Comparison of ENCODE assay signal across 9 mouse cellular contexts in the genomic region with DNA sequence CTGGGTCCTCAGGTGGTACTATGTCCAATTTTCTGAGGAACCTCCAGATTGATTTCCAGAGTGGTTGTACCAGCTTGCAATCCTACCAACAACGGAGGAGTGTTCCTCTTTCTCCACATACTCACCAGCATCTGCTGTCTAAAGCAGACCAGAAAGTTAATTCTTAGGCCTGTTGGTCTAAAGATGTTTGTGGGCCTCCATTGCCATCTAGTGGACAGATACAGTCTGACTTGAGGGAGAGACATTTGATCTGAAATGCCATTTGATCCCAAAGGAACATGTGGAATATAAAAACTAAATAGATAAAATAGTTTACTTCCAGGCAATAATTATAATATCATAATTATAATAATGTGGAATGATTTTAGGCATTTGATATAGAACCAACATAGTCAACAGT. TPM values are rescaled to one million over a fixed set of nuclear protein-coding genes. Genes with fewer than 3 reads are reported as not detected.
DNase-seq lines count a peak whose midpoint lies in the region; ATAC-seq lines count a peak whose summit lies in the region.
"Had no signal": no experiment of that assay in that cellular context is flagged by ENCODE, and none has a peak within 500 bp of the region (broad histone marks: within the 10 kb centered on the region; RNA-seq: fewer than 3 reads in every experiment).

No protein-coding gene starts in this region.

- no peak overlapping the region for H3K9ac ChIP-seq in forebrain, embryonic 11.5 days (ENCODE audit: low read length)
- H3K9ac ChIP-seq in neural tube, embryonic 14.5 days (replicated peaks; ENCODE audit: low read depth, low read length) = no peak overlapping the region
- H3K9ac ChIP-seq: midbrain, embryonic 12.5 days had no signal

- no peak overlapping the region for H3K4me3 ChIP-seq in forebrain, embryonic 11.5 days (ENCODE audit: low read depth, low read length)
- no peak overlapping the region for H3K4me3 ChIP-seq in limb, embryonic 10.5 days
- H3K4me3 ChIP-seq in neural tube, embryonic 14.5 days (ENCODE audit: low read depth, low read length) = no peak overlapping the region
- H3K4me3 ChIP-seq: midbrain, embryonic 12.5 days had no signal

- H3K4me1 ChIP-seq in forebrain, embryonic 11.5 days (replicated peaks; ENCODE audit: control insufficient read depth, insufficient read depth, low read length) = no peaks in the 10 kb centered on the region
- no peaks in the 10 kb centered on the region for H3K4me1 ChIP-seq in limb, embryonic 10.5 days
- no peaks in the 10 kb centered on the region for H3K4me1 ChIP-seq in neural tube, embryonic 14.5 days (ENCODE audit: control insufficient read depth, insufficient read depth, low read length)
- H3K4me1 ChIP-seq: midbrain, embryonic 12.5 days had no signal

- peak; percentile 55; the same call in 1 of the 2 replicates for ATAC-seq in forebrain, embryonic 11.5 days (replicated peaks; ENCODE audit: low FRiP score)
- peak; percentile 63; the same call in 1 of the 2 replicates for ATAC-seq in neural tube, embryonic 14.5 days (ENCODE audit: low read depth)

- peak; percentile 29 for DNase-seq in urinary bladder, postnatal 25 days (ENCODE audit: low spot score)
- DNase-seq in urinary bladder, adult 2 months (ENCODE audit: low spot score) = no peak
- DNase-seq in brain, adult 2 months (ENCODE audit: low read depth, low spot score) = peak; percentile 88
- no peak for DNase-seq in forebrain, embryonic 11.5 days (ENCODE audit: low spot score)
- peak; percentile 83 for DNase-seq in induced T-regulatory cell, adult 2 months (ENCODE audit: low read depth)
- peak; percentile 59 for DNase-seq in limb, embryonic 10.5 days (ENCODE audit: low spot score)
- DNase-seq in thymus, postnatal 36 days = peak; percentile 19 to 40

- WGBS in forebrain, embryonic 11.5 days = 6% methylated on average over 1 of the region's 1 CpGs
- WGBS in limb, embryonic 10.5 days = 9% methylated on average over 1 of the region's 1 CpGs
- 3% methylated on average over 1 of the region's 1 CpGs for WGBS in neural tube, embryonic 14.5 days

- no peak overlapping the region for H3K4me2 ChIP-seq in forebrain, embryonic 11.5 days (ENCODE audit: low read depth, low read length, severe bottlenecking)
- H3K4me2 ChIP-seq in neural tube, embryonic 14.5 days (ENCODE audit: low read depth, low read length) = no peak overlapping the region
- H3K4me2 ChIP-seq: midbrain, embryonic 12.5 days had no signal

- no peaks in the 10 kb centered on the region for H3K9me3 ChIP-seq in forebrain, embryonic 11.5 days (ENCODE audit: control insufficient read depth, low read length)
- H3K9me3 ChIP-seq in limb, embryonic 10.5 days (replicated peaks) = no peaks in the 10 kb centered on the region
- no peaks in the 10 kb centered on the region for H3K9me3 ChIP-seq in neural tube, embryonic 14.5 days (ENCODE audit: control insufficient read depth, low read length)
- H3K9me3 ChIP-seq: midbrain, embryonic 12.5 days had no signal

- no peak overlapping the region for H3K27ac ChIP-seq in forebrain, embryonic 11.5 days (ENCODE audit: low read depth, low read length)
- H3K27ac ChIP-seq in limb, embryonic 10.5 days = no peak overlapping the region
- no peak overlapping the region for H3K27ac ChIP-seq in neural tube, embryonic 14.5 days (ENCODE audit: low read depth, low read length)
- H3K27ac ChIP-seq: midbrain, embryonic 12.5 days had no signal

- H3K27me3 ChIP-seq in forebrain, embryonic 11.5 days (ENCODE audit: control insufficient read depth, insufficient read depth, low read length) = no peaks in the 10 kb centered on the region
- H3K27me3 ChIP-seq in limb, embryonic 10.5 days (ENCODE audit: low read depth, poor library complexity, severe bottlenecking) = no peaks in the 10 kb centered on the region
- no peaks in the 10 kb centered on the region for H3K27me3 ChIP-seq in neural tube, embryonic 14.5 days (ENCODE audit: control insufficient read depth, insufficient read depth, low read length)

- no peaks in the 10 kb centered on the region for H3K36me3 ChIP-seq in forebrain, embryonic 11.5 days (ENCODE audit: control insufficient read depth, insufficient read depth, low read length)
- no peaks in the 10 kb centered on the region for H3K36me3 ChIP-seq in limb, embryonic 10.5 days
- no peaks in the 10 kb centered on the region for H3K36me3 ChIP-seq in neural tube, embryonic 14.5 days (ENCODE audit: control insufficient read depth, insufficient read depth, low read length)
- H3K36me3 ChIP-seq: midbrain, embryonic 12.5 days had no signal

RNA-seq across cellular contexts. Expression of a gene that starts 18.4 kb away (rescaled TPM):
- 60.6 and 63.7 TPM in 2 replicates for polyA plus RNA-seq in urinary bladder, adult 2 months (2012; rRNA removed)
- 38.2 and 38.9 TPM in 2 replicates for polyA plus RNA-seq in forebrain, embryonic 11.5 days (2014; fragmentation: Nextera tagmentation; extraction: Ambion mirVana)
- polyA plus RNA-seq in limb, embryonic 10.5 days (2016; fragmentation: Nextera tagmentation; extraction: Ambion mirVana) = 37.8 and 40.5 TPM in 2 replicates
- polyA plus RNA-seq in neural tube, embryonic 14.5 days (2014; fragmentation: Nextera tagmentation; extraction: Ambion mirVana) = 36.5 and 38.9 TPM in 2 replicates

RNA-seq across cellular contexts. Expression of a gene that starts 51.5 kb away (rescaled TPM):
- polyA plus RNA-seq in urinary bladder, adult 2 months (2012; rRNA removed) = 23.1 and 24.7 TPM in 2 replicates
- 2.1 and 2.4 TPM in 2 replicates for polyA plus RNA-seq in forebrain, embryonic 11.5 days (2014; fragmentation: Nextera tagmentation; extraction: Ambion mirVana)
- polyA plus RNA-seq in limb, embryonic 10.5 days (2016; fragmentation: Nextera tagmentation; extraction: Ambion mirVana) = 11.5 and 18.3 TPM in 2 replicates
- 9.3 and 10.5 TPM in 2 replicates for polyA plus RNA-seq in neural tube, embryonic 14.5 days (2014; fragmentation: Nextera tagmentation; extraction: Ambion mirVana)

Comparison
In these comparisons a context has a peak if more than half of its experiments do, and no peak if none do; other contexts are left out.
1. DNase-seq: peak in urinary bladder, postnatal 25 days (single experiment), brain, adult 2 months (single experiment), induced T-regulatory cell, adult 2 months (single experiment), limb, embryonic 10.5 days (single experiment) and thymus, postnatal 36 days (2 of 2); none in urinary bladder, adult 2 months (single experiment) and forebrain, embryonic 11.5 days (single experiment).